Mouse (Mus musculus) intestine, embryonic 15.5 days (tissue): ENCODE results near the gene Ppm1e. TPM values are rescaled to one million over a fixed set of nuclear protein-coding genes. Genes with fewer than 3 reads are reported as not detected.
"Not testable (repeated sequence)": the region's sequence is repeated elsewhere in the genome, so short reads cannot be mapped to it uniquely, and the experiment has no call there.

ENCODE experiments used
- ATAC-seq: fragments of 200-750 bp; cut with Nextera tagmentation; 2 replicates; pipeline ENCODE4 v1.8.0; 2017; ENCODE audit warnings: moderate TSS enrichment, moderate library complexity
- H3K27ac ChIP-seq: fragments of 300-500 bp; sonication (generic); 2 replicates; pipeline ENCODE4 v1.5.1; 2015; ENCODE audit warnings: mild to moderate bottlenecking, inconsistent platforms
- H3K27me3 ChIP-seq: fragments of 300-500 bp; sonication (generic); replicated peaks from 2 replicates; pipeline ENCODE4 v1.6.1; 2015; ENCODE audit warnings: inconsistent platforms
- H3K36me3 ChIP-seq: fragments of 300-500 bp; sonication (generic); 2 replicates; pipeline ENCODE4 v1.6.1; 2015; ENCODE audit warnings: inconsistent platforms
- H3K4me1 ChIP-seq: fragments of 300-500 bp; sonication (generic); replicated peaks from 2 replicates; pipeline ENCODE4 v1.6.1; 2015; ENCODE audit warnings: inconsistent platforms
- H3K4me2 ChIP-seq: fragments of 300-500 bp; sonication (generic); replicated peaks from 2 replicates; pipeline ENCODE4 v1.6.1; 2015; ENCODE audit warnings: mild to moderate bottlenecking, inconsistent platforms
- H3K4me3 ChIP-seq: fragments of 300-500 bp; sonication (generic); replicated peaks from 2 replicates; pipeline ENCODE4 v1.5.1; 2015; ENCODE audit warnings: inconsistent platforms
- H3K9ac ChIP-seq: fragments of 300-500 bp; sonication (generic); 2 replicates; pipeline ENCODE4 v1.6.1; 2015; ENCODE audit warnings: inconsistent platforms
- H3K9me3 ChIP-seq: fragments of 300-500 bp; sonication (generic); 2 replicates; pipeline ENCODE4 v1.6.1; 2016; ENCODE audit warnings: inconsistent platforms
- WGBS: fragments of 180-500 bp; shearing (Covaris S2); methylation state at CpG from one replicate; pipeline ENCODE4 v1.1.7; 2015; 5-methylcytosine and 5-hydroxymethylcytosine counted together
- polyA plus RNA-seq: library from polyadenylated mRNA; unstranded; fragments of >200 nt; fragmentation: Nextera tagmentation; extraction: Ambion mirVana; gene quantifications from 2 replicates; pipeline ENCODE4 v1.2.1, GENCODE M21; 2015

Ppm1e gene
- polyA plus RNA-seq, 1 experiment from 2014 or later: 2.7 TPM

DNA sequence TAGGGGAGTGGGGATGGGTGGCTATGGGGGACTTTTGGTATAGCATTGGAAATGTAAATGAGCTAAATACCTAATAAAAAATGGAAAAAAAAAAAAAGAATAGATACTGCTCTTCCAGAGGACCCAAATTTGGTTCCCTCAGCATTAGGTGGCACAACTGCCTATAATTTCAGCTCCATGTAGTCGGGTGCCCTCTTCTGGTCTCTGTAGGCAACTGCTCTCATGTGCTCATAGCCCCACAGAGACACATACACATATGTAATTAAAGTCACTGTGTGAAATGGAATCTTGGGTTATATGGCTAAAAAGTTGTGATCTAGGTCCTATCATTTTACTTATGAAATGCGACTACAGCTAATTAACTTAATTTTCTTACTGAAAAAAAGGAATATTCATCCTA is 90.0 kb downstream of the Ppm1e start:
- Histone ChIP-seq H3K4me1 (no peaks in the 10 kb centered on the region), H3K9me3 (no peaks in the 10 kb centered on the region), H3K4me2 (no peak overlapping the region), H3K4me3 (no peak overlapping the region), H3K27me3 (no peaks in the 10 kb centered on the region), H3K9ac (no peak overlapping the region), H3K27ac (no peak overlapping the region), H3K36me3 (no peaks in the 10 kb centered on the region)
- no peak for ATAC-seq
- 76% methylated on average over 2 of the region's 2 CpGs for WGBS

- no peak overlapping the region for H3K27ac ChIP-seq
- no peak overlapping the region for H3K4me3 ChIP-seq
- 65% methylated on average over 4 of the region's 4 CpGs for WGBS
- ATAC-seq: no peak
- H3K27me3 ChIP-seq: no peaks in the 10 kb centered on the region
- H3K36me3 ChIP-seq: no peaks in the 10 kb centered on the region
- no peaks in the 10 kb centered on the region for H3K4me1 ChIP-seq
- no peaks in the 10 kb centered on the region for H3K9me3 ChIP-seq
- no peak overlapping the region for H3K4me2 ChIP-seq
- H3K9ac ChIP-seq: no peak overlapping the region
Measured at GRCm38 (mm10) chr11:87266246-87266645, 92.6 kb downstream of the Ppm1e start.

GRCm38 (mm10) chr11:87263946-87264345 is 94.9 kb downstream of the Ppm1e start:
- H3K9ac ChIP-seq: no peak overlapping the region
- H3K27ac ChIP-seq: no peak overlapping the region
- H3K27me3 ChIP-seq: no peaks in the 10 kb centered on the region
- H3K9me3 ChIP-seq: no peaks in the 10 kb centered on the region
- ATAC-seq: no peak
- no peak overlapping the region for H3K4me2 ChIP-seq
- no peaks in the 10 kb centered on the region for H3K36me3 ChIP-seq
- WGBS: 29% methylated on average over 7 of the region's 7 CpGs
- no peaks in the 10 kb centered on the region for H3K4me1 ChIP-seq
- no peak overlapping the region for H3K4me3 ChIP-seq

GRCm38 (mm10) chr11:87261705-87262104 is 97.1 kb downstream of the Ppm1e start:
- not testable (repeated sequence) for ATAC-seq, H3K9ac ChIP-seq, H3K9me3 ChIP-seq, H3K27me3 ChIP-seq, H3K4me2 ChIP-seq, H3K4me1 ChIP-seq, H3K27ac ChIP-seq, H3K36me3 ChIP-seq, H3K4me3 ChIP-seq
- 73% methylated on average over 4 of the region's 4 CpGs for WGBS

DNA sequence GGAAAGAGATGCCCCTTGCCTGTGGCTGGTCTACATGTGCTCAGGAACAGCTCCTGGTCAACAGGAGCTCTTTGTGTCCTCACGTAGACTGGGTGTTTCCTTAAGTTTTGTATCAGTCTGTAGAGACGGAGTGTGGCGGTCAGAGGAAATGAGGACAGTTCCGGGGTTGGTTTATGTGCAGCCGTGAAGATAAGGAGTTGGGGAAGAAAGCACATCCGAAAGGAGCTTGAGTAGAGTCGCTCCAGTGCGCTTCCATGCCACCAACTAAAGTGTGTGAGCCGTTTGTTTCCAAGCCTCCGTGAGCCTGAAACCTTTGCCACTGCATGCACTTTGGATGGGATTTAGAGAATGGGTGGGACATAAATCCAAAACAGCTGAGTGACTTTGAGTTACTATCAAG is 99.0 kb downstream of the Ppm1e start:
- WGBS: 70% methylated on average over 10 of the region's 10 CpGs
- H3K4me2 ChIP-seq: no peak overlapping the region

GRCm38 (mm10) chr11:87257282-87257681 is 101.5 kb downstream of the Ppm1e start:
- Histone ChIP-seq H3K27me3 (no peaks in the 10 kb centered on the region), H3K9me3 (no peaks in the 10 kb centered on the region), H3K4me3 (no peak overlapping the region), H3K27ac (no peak overlapping the region), H3K9ac (no peak overlapping the region), H3K36me3 (no peaks in the 10 kb centered on the region), H3K4me2 (no peak overlapping the region), H3K4me1 (no peaks in the 10 kb centered on the region)
- no peak for ATAC-seq
- WGBS: 87% methylated on average over 5 of the region's 5 CpGs

More for the DNA sequence above, 99.0 kb downstream of the Ppm1e start:
- Histone ChIP-seq H3K4me1 (no peaks in the 10 kb centered on the region), H3K36me3 (no peaks in the 10 kb centered on the region), H3K27ac (no peak overlapping the region), H3K9me3 (no peaks in the 10 kb centered on the region), H3K27me3 (no peaks in the 10 kb centered on the region), H3K4me3 (no peak overlapping the region), H3K9ac (no peak overlapping the region)
- no peak for ATAC-seq

- Histone ChIP-seq H3K9me3 (no peaks in the 10 kb centered on the region), H3K9ac (no peak overlapping the region), H3K4me1 (no peaks in the 10 kb centered on the region), H3K4me2 (no peak overlapping the region), H3K4me3 (no peak overlapping the region), H3K36me3 (no peaks in the 10 kb centered on the region), H3K27me3 (no peaks in the 10 kb centered on the region), H3K27ac (no peak overlapping the region)
- ATAC-seq: no peak
- WGBS: 45% methylated on average over 5 of the region's 5 CpGs
Measured at GRCm38 (mm10) chr11:87254149-87254548, 104.7 kb downstream of the Ppm1e start.

GRCm38 (mm10) chr11:87253294-87253693 is 105.5 kb downstream of the Ppm1e start:
- 87% methylated on average over 6 of the region's 6 CpGs for WGBS
- Histone ChIP-seq H3K9ac (no peak overlapping the region), H3K27me3 (no peaks in the 10 kb centered on the region), H3K4me3 (no peak overlapping the region), H3K4me1 (no peaks in the 10 kb centered on the region), H3K4me2 (no peak overlapping the region), H3K9me3 (no peaks in the 10 kb centered on the region), H3K36me3 (no peaks in the 10 kb centered on the region), H3K27ac (no peak overlapping the region)
- ATAC-seq: no peak

GRCm38 (mm10) chr11:87250132-87250531 is 108.7 kb downstream of the Ppm1e start:
- Histone ChIP-seq H3K27me3 (no peaks in the 10 kb centered on the region), H3K9me3 (no peaks in the 10 kb centered on the region), H3K36me3 (no peaks in the 10 kb centered on the region), H3K4me1 (peaks cover 9% of the 10 kb centered on the region; the same call in 1 of the 2 replicates), H3K27ac (no peak overlapping the region), H3K4me3 (no peak overlapping the region), H3K4me2 (no peak overlapping the region), H3K9ac (no peak overlapping the region)
- WGBS: 81% methylated on average over 6 of the region's 6 CpGs
- no peak for ATAC-seq

DNA sequence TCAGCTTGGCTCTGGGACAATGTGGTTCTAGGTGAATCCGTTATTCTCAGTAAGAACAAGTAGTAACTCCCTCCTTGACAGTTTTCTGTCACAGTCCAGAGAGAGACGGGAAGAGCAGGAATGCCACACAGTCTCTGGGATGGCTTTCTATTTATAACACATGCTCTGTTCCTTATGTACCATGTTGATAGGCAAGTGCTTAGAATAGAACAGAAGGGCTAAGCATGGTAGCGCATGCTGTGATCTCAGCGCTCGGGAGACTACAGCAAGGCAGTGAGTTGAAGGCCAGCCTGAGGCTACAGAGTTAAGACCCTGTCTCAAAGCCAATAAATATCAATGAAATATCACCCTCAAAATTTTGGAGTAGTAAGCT is 111.3 kb downstream of the Ppm1e start:
- Histone ChIP-seq H3K9ac (no peak overlapping the region), H3K9me3 (no peaks in the 10 kb centered on the region), H3K4me1 (peaks cover 9% of the 10 kb centered on the region; the same call in 1 of the 2 replicates), H3K4me2 (no peak overlapping the region), H3K27ac (no peak overlapping the region), H3K27me3 (no peaks in the 10 kb centered on the region), H3K36me3 (no peaks in the 10 kb centered on the region), H3K4me3 (no peak overlapping the region)
- no peak for ATAC-seq
- 63% methylated on average over 5 of the region's 5 CpGs for whole genome bisulfite sequencing

DNA sequence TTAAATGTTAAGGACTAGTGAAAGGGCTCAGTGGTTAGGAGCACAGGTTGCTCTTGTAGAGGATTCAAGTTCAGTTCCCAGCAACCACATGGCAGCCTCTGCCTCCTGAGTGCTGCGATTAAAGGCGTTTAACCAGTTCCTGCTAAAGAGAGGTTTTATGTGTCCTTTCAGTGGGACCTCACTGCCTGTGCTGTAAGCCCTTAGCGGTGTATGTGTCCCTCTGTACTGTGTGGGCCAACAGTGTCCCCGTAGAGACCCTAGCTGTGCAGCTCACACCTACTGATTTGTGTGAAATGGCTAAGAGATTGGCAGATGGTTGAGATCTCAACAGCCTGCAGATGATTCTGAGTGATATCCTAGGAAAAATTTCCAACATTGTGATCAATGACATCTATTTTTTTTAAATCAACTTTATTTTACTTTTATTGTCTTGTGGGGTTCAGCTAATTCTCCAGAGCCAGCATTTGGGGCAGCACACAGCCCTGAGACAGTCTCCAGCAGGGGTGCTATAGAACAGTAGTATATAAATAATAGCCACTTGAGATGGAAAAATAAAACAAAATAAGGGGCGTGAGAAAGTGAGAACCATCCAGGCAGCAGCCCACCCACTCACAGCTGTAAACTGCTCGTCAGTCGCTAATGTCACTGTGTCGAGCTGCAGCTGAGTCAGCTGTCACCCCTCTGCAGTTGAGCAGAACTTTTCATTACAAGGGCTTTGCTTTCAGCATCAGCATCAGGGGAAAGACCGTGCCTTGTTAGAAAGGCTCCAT is 111.9 kb downstream of the Ppm1e start:
- H3K4me3 ChIP-seq: no peak overlapping the region
- no peak overlapping the region for H3K4me2 ChIP-seq
- H3K27ac ChIP-seq: no peak overlapping the region
- no peak overlapping the region for H3K9ac ChIP-seq
- no peaks in the 10 kb centered on the region for H3K27me3 ChIP-seq
- no peaks in the 10 kb centered on the region for H3K36me3 ChIP-seq
- WGBS: 52% methylated on average over 9 of the region's 9 CpGs
- peaks cover 9% of the 10 kb centered on the region; the same call in 1 of the 2 replicates for H3K4me1 ChIP-seq
- H3K9me3 ChIP-seq: no peaks in the 10 kb centered on the region
- ATAC-seq: no peak

GRCm38 (mm10) chr11:87246107-87246651 is 112.6 kb downstream of the Ppm1e start:
- Histone ChIP-seq H3K36me3 (no peaks in the 10 kb centered on the region), H3K9ac (no peak overlapping the region), H3K4me1 (peaks cover 9% of the 10 kb centered on the region; the same call in 1 of the 2 replicates), H3K4me2 (no peak overlapping the region), H3K27ac (no peak overlapping the region), H3K4me3 (no peak overlapping the region), H3K9me3 (no peaks in the 10 kb centered on the region), H3K27me3 (no peaks in the 10 kb centered on the region)
- WGBS: 55% methylated on average over 4 of the region's 4 CpGs
- no peak for ATAC-seq
